Mouse (Mus musculus): Measurements from ENCODE around the gene Ttll10. TPM values are rescaled to one million over a fixed set of nuclear protein-coding genes. Genes with fewer than 3 reads are reported as not detected.

Gene Ttll10
- total RNA-seq, 1 experiment from 2014 or later = not detected

Other genes starting within 250 kb of the Ttll10 start
- 228 to 239 TPM (median 228 TPM) in 3 replicates for gene Ccnl2, start 246.9 kb downstream of the Ttll10 start, total RNA-seq (2017)
- gene Aurkaip1, start 228.1 kb downstream of the Ttll10 start, total RNA-seq (2017) = 102 to 125 TPM (median 108 TPM) in 3 replicates
- 0.29 to 15.8 TPM (median 2.0 TPM) in 3 replicates for gene Mxra8, start 219.7 kb downstream of the Ttll10 start, total RNA-seq (2017)
- 18.8 to 30.1 TPM (median 27.0 TPM) in 3 replicates for gene Dvl1, start 212.0 kb downstream of the Ttll10 start, total RNA-seq (2017)
- 0.29 to 1.6 TPM (median 0.64 TPM) in 3 replicates for gene Tas1r3, start 196.1 kb downstream of the Ttll10 start, total RNA-seq (2017)
- gene Cptp, start 190.0 kb downstream of the Ttll10 start, total RNA-seq (2017) = 5.7 to 8.4 TPM (median 6.6 TPM) in 3 replicates
- 21.5 to 28.1 TPM (median 24.5 TPM) in 3 replicates for gene Ints11, start 189.9 kb downstream of the Ttll10 start, total RNA-seq (2017)
- gene Pusl1, start 167.6 kb downstream of the Ttll10 start, total RNA-seq (2017) = 3.8 to 12.8 TPM (median 10.3 TPM) in 3 replicates
- 17.2 to 19.3 TPM (median 17.3 TPM) in 3 replicates for gene Acap3, start 167.6 kb downstream of the Ttll10 start, total RNA-seq (2017)
- 79.0 to 128 TPM (median 101 TPM) in 3 replicates for gene Ube2j2, start 115.6 kb downstream of the Ttll10 start, total RNA-seq (2017)
- 0.85 to 1.4 TPM in 2 of 3 replicates, not detected in the other for gene C1qtnf12, start 97.1 kb downstream of the Ttll10 start, total RNA-seq (2017)
- 2.8 to 3.5 TPM (median 3.1 TPM) in 3 replicates for gene B3galt6, start 66.8 kb downstream of the Ttll10 start, total RNA-seq (2017)
- 300 to 351 TPM (median 344 TPM) in 3 replicates for gene Sdf4, start 66.5 kb downstream of the Ttll10 start, total RNA-seq (2017)
- 1.8 to 6.6 TPM (median 5.3 TPM) in 3 replicates for gene Tnfrsf4, start 45.6 kb downstream of the Ttll10 start, total RNA-seq (2017)
- 29.2 to 74.7 TPM (median 38.4 TPM) in 3 replicates for gene Tnfrsf18, start 33.2 kb downstream of the Ttll10 start, total RNA-seq (2017)
- 5.7 to 20.4 TPM (median 15.4 TPM) in 3 replicates for gene 9430015G10Rik, start 50.6 kb upstream of the Ttll10 start, total RNA-seq (2017)
- 0.39 TPM in 1 of 3 replicates, not detected in the others for gene Rnf223, start 71.1 kb upstream of the Ttll10 start, total RNA-seq (2017)
- gene Agrn, start 138.1 kb upstream of the Ttll10 start, total RNA-seq (2017) = 1.4 to 8.4 TPM (median 2.7 TPM) in 3 replicates
- 1.9 to 9.6 TPM (median 2.4 TPM) in 3 replicates for gene Isg15, start 141.4 kb upstream of the Ttll10 start, total RNA-seq (2017)
- 2.6 to 12.3 TPM (median 3.3 TPM) in 3 replicates for gene AW011738, start 143.9 kb upstream of the Ttll10 start, total RNA-seq (2017)
- gene Perm1, start 156.5 kb upstream of the Ttll10 start, total RNA-seq (2017) = 0.19 to 0.48 TPM in 2 of 3 replicates, not detected in the other
- 4.3 to 17.1 TPM (median 16.9 TPM) in 3 replicates for gene Plekhn1, start 175.4 kb upstream of the Ttll10 start, total RNA-seq (2017)
- 33.0 to 53.8 TPM (median 40.5 TPM) in 3 replicates for gene Noc2l, start 176.6 kb upstream of the Ttll10 start, total RNA-seq (2017)
- gene Samd11, start 196.2 kb upstream of the Ttll10 start, total RNA-seq (2017) = 0.19 to 1.8 TPM (median 0.29 TPM) in 3 replicates